Mouse (Mus musculus): ENCODE results near the gene Ptpn22.
A peak's percentile ranks its signal among the peaks of the same experiment; 100 is the strongest.

The Ptpn22 gene

DNA sequence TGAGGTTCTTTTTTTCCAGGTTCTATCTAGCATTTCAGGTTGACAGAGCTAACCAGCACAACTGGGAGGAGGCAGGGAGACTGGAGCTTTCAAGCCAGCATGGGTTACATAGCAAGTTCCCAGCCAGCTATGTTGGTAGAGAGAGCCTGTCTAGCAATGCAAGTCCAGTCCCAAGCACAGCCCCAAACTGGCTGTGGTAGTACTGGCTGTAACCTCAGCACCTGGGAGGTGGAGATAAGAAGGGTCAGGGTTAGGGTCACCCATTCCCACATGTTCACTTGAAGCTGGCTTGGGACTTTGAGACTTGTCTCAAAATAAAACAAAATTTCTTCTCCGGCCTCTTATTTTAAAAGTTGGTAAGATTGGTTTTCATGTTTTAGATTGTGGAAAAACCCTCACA, 60.5 kb downstream of the Ptpn22 start:
- no peak for DNase-seq (ENCODE audit: low spot score in 2 of 2)

DNA sequence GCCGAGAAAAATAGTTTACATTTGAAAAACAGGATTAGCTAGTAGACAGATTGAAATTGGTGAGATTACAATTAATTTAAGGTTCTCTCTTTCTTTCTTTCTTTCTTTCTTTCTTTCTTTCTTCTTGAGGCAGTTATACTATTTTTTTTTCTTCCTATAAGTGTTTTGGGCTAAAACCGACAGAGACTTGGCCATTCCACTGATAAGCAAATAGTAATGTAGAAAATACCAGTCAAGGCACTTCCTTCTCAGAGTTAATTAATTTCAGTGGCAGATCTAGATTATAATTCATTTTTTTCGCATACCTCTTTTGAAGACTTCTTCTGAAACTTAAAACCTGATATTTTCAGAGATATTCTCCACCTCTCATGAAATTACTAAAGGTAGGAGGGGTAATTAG, 65.7 kb downstream of the Ptpn22 start:
- DNase-seq (ENCODE audit: low spot score in 2 of 2), result no peak

DNA sequence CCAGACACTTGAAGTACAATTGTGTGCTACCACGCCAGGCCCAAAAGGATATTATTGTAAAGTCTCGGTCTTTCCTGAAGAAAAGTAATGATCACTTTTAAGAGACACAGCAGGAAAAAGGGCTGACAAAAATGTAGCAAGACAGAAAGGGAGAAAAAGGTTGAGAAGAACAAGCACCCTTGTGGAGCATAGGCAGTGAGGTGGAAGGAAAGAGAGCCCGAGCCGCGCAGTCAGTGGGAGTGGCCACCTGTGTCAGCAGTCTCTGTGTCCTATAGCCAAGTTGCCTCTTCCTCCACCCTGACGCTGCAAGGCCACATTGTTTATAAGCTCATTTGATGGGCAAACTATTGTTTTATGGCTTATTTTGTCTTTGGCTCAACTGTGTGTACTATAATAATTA, 67.9 kb downstream of the Ptpn22 start:
- DNase-seq (ENCODE audit: low spot score in 2 of 2), result peak; percentile 37

- no peak for DNase-seq (ENCODE audit: low spot score in 2 of 2)
Measured at GRCm38 (mm10) chr3:103944794-103945562, 85.4 kb downstream of the Ptpn22 start.

GRCm38 (mm10) chr3:103948666-103949065, 89.1 kb downstream of the Ptpn22 start:
- DNase-seq (ENCODE audit: low spot score in 2 of 2), result peak in 1 of 2 experiments; percentile 24

DNA sequence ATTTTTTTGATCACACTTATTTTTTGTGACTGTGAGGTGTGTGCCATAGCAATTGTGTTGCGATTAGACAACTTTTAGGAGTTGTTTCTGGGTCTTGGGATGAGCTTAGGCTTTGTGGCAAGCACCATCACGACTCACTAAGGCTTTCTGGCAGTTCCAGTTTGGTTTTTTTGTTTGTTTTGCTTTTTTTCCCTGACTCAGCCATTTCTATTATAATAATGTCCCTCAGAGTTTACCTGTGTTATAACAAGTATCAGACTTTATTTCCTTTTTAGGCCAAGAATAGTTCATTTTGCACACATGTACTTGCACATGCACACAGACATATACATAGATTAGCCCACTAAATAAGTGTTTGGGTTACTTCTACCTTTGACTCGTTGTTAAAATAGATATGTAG, 101.0 kb downstream of the Ptpn22 start:
- no peak for DNase-seq (ENCODE audit: low spot score in 2 of 2)
